Mouse (Mus musculus): Measurements from ENCODE around the gene Tet1. TPM values are rescaled to one million over a fixed set of nuclear protein-coding genes. Genes with fewer than 3 reads are reported as not detected.

Gene Tet1
- polyA plus RNA-seq, 1 experiment from 2014 or later = 20.5 TPM

Other genes with a start within 250 kb of the Tet1 start
- gene Stox1, start 182.9 kb downstream of the Tet1 start, polyA plus RNA-seq (2015; fragmentation: Nextera tagmentation; extraction: Ambion mirVana) = 0.72 and 0.84 TPM in 2 replicates
- gene Ccar1, start 116.7 kb downstream of the Tet1 start, polyA plus RNA-seq (2015; fragmentation: Nextera tagmentation; extraction: Ambion mirVana) = 103 TPM in 2 replicates
- gene Slc25a16, start 11.6 kb upstream of the Tet1 start, polyA plus RNA-seq (2015; fragmentation: Nextera tagmentation; extraction: Ambion mirVana) = 13.4 and 13.9 TPM in 2 replicates
- gene Dna2, start 38.0 kb upstream of the Tet1 start, polyA plus RNA-seq (2015; fragmentation: Nextera tagmentation; extraction: Ambion mirVana) = 13.1 and 15.1 TPM in 2 replicates
- 21.9 TPM in 2 replicates for gene Rufy2, start 71.2 kb upstream of the Tet1 start, polyA plus RNA-seq (2015; fragmentation: Nextera tagmentation; extraction: Ambion mirVana)
- 84.1 and 86.5 TPM in 2 replicates for gene Hnrnph3, start 115.2 kb upstream of the Tet1 start, polyA plus RNA-seq (2015; fragmentation: Nextera tagmentation; extraction: Ambion mirVana)
- gene Pbld2, start 115.3 kb upstream of the Tet1 start, polyA plus RNA-seq (2015; fragmentation: Nextera tagmentation; extraction: Ambion mirVana) = 5.2 and 5.9 TPM in 2 replicates
- 6.1 and 6.9 TPM in 2 replicates for gene Pbld1, start 151.2 kb upstream of the Tet1 start, polyA plus RNA-seq (2015; fragmentation: Nextera tagmentation; extraction: Ambion mirVana)
- not detected in 2 replicates for gene Atoh7, start 190.7 kb upstream of the Tet1 start, polyA plus RNA-seq (2015; fragmentation: Nextera tagmentation; extraction: Ambion mirVana)

Measured in stomach, embryonic 16.5 days (tissue).